Mouse (Mus musculus) embryonic facial prominence, embryonic 11.5 days (tissue): ENCODE results near the gene Tcf7l2. TPM values are rescaled to one million over a fixed set of nuclear protein-coding genes. Genes with fewer than 3 reads are reported as not detected.

Source experiments
- ATAC-seq: fragments of 200-750 bp; cut with Nextera tagmentation; replicated peaks from 2 replicates; pipeline ENCODE4 v1.8.0; 2017; ENCODE audit warnings: low read depth; ENCODE audit not compliant: insufficient number of reproducible peaks, low FRiP score, low TSS enrichment
- DNase-seq: peaks from one replicate; pipeline ENCODE4 v3.0.0-alpha.2; 2015; ENCODE audit warnings: low spot score
- H3K27ac ChIP-seq: fragments of 300-500 bp; sonication (generic); replicated peaks from 2 replicates; pipeline ENCODE4 v1.5.1; 2014; ENCODE audit warnings: mild to moderate bottlenecking, low read depth, low read length, control low read depth
- H3K27me3 ChIP-seq: fragments of 300-500 bp; sonication (generic); 2 replicates; pipeline ENCODE4 v1.6.1; 2014; ENCODE audit warnings: mild to moderate bottlenecking, low read length, moderate library complexity, mixed read lengths; ENCODE audit not compliant: control insufficient read depth, insufficient read depth
- H3K36me3 ChIP-seq: fragments of 300-500 bp; sonication (generic); replicated peaks from 2 replicates; pipeline ENCODE4 v1.6.1; 2014; ENCODE audit warnings: low read depth, mild to moderate bottlenecking, low read length, moderate library complexity, mixed read lengths; ENCODE audit not compliant: control insufficient read depth, insufficient read depth
- H3K4me1 ChIP-seq: fragments of 300-500 bp; sonication (generic); 2 replicates; pipeline ENCODE4 v1.6.1; 2014; ENCODE audit warnings: low read length, mixed read lengths; ENCODE audit not compliant: control insufficient read depth, insufficient read depth
- H3K4me2 ChIP-seq: fragments of 300-500 bp; sonication (generic); 2 replicates; pipeline ENCODE4 v1.6.1; 2014; ENCODE audit warnings: low read depth, mild to moderate bottlenecking, control low read depth, low read length, moderate library complexity
- H3K4me3 ChIP-seq: fragments of 300-500 bp; sonication (generic); 2 replicates; pipeline ENCODE4 v1.5.1; 2014; ENCODE audit warnings: low read depth, low read length, control low read depth
- H3K9ac ChIP-seq: fragments of 300-500 bp; sonication (generic); replicated peaks from 2 replicates; pipeline ENCODE4 v1.6.1; 2014; ENCODE audit warnings: mild to moderate bottlenecking, control low read depth, low read length
- H3K9me3 ChIP-seq: fragments of 300-500 bp; sonication (generic); replicated peaks from 2 replicates; pipeline ENCODE4 v1.6.1; 2016; ENCODE audit warnings: mild to moderate bottlenecking, low read length, inconsistent platforms, mixed read lengths; ENCODE audit not compliant: control insufficient read depth
- WGBS: fragments of 180-500 bp; shearing (Covaris S2); extraction: QIAGEN DNeasy Blood & Tissue Kit; methylation state at CpG from one replicate; pipeline ENCODE4 v1.1.7; 2014; 5-methylcytosine and 5-hydroxymethylcytosine counted together
- polyA plus RNA-seq: library from polyadenylated mRNA; unstranded; fragments of >200 nt; fragmentation: Nextera tagmentation; extraction: Ambion mirVana; gene quantifications from 2 replicates; pipeline ENCODE4 v1.2.1, GENCODE M21; 2014

Gene Tcf7l2
- polyA plus RNA-seq, 1 experiment from 2014 or later: 107 TPM

- Histone ChIP-seq H3K9ac (no peak overlapping the region), H3K4me2 (no peak overlapping the region), H3K4me3 (no peak overlapping the region), H3K27me3 (no peaks in the 10 kb centered on the region), H3K36me3 (no peaks in the 10 kb centered on the region), H3K27ac (no peak overlapping the region), H3K9me3 (no peaks in the 10 kb centered on the region), H3K4me1 (peaks cover 13% of the 10 kb centered on the region)
- DNase-seq (no peak), ATAC-seq (no peak)
- WGBS: 40% methylated on average over 7 of the region's 7 CpGs
These were observed 8.8 kb downstream of the Tcf7l2 start for GRCm38 (mm10) chr19:55750465-55750864.

- no peak overlapping the region for H3K27ac ChIP-seq
- DNase-seq (no peak), ATAC-seq (no peak)
- H3K4me2 ChIP-seq: no peak overlapping the region
- no peaks in the 10 kb centered on the region for H3K9me3 ChIP-seq
- H3K4me1 ChIP-seq: peaks cover 4% of the 10 kb centered on the region
- H3K27me3 ChIP-seq: no peaks in the 10 kb centered on the region
- H3K4me3 ChIP-seq: no peak overlapping the region
- no peaks in the 10 kb centered on the region for H3K36me3 ChIP-seq
- no peak overlapping the region for H3K9ac ChIP-seq
- WGBS: 50% methylated on average over 8 of the region's 8 CpGs
These were observed 11.2 kb downstream of the Tcf7l2 start for GRCm38 (mm10) chr19:55752861-55753260.

GRCm38 (mm10) chr19:55754303-55754702 is 12.7 kb downstream of the Tcf7l2 start:
- Histone ChIP-seq H3K27me3 (no peaks in the 10 kb centered on the region), H3K4me2 (no peak overlapping the region), H3K9ac (no peak overlapping the region), H3K4me1 (no peaks in the 10 kb centered on the region; the same call in 1 of the 2 replicates), H3K27ac (no peak overlapping the region), H3K36me3 (no peaks in the 10 kb centered on the region), H3K9me3 (no peaks in the 10 kb centered on the region), H3K4me3 (no peak overlapping the region)
- ATAC-seq: no peak
- 58% methylated on average over 7 of the region's 7 CpGs for WGBS
- DNase-seq: no peak

- WGBS: 90% methylated on average over 9 of the region's 9 CpGs
- Histone ChIP-seq H3K9me3 (no peaks in the 10 kb centered on the region), H3K4me3 (no peak overlapping the region), H3K27me3 (no peaks in the 10 kb centered on the region), H3K36me3 (no peaks in the 10 kb centered on the region), H3K4me2 (no peak overlapping the region), H3K27ac (no peak overlapping the region), H3K9ac (no peak overlapping the region), H3K4me1 (no peaks in the 10 kb centered on the region; the same call in 1 of the 2 replicates)
- ATAC-seq (no peak), DNase-seq (no peak)
These were observed 13.8 kb downstream of the Tcf7l2 start for GRCm38 (mm10) chr19:55755462-55755861.

- no peaks in the 10 kb centered on the region for H3K36me3 ChIP-seq
- no peaks in the 10 kb centered on the region for H3K9me3 ChIP-seq
- ATAC-seq (no peak), DNase-seq (no peak)
- H3K27ac ChIP-seq: no peak overlapping the region
- H3K27me3 ChIP-seq: no peaks in the 10 kb centered on the region
- WGBS: 54% methylated on average over 8 of the region's 8 CpGs
- H3K4me3 ChIP-seq: no peak overlapping the region
- H3K4me1 ChIP-seq: no peaks in the 10 kb centered on the region; the same call in 1 of the 2 replicates
- H3K9ac ChIP-seq: no peak overlapping the region
- no peak overlapping the region for H3K4me2 ChIP-seq
These were observed 15.1 kb downstream of the Tcf7l2 start for GRCm38 (mm10) chr19:55756707-55757106.

- Histone ChIP-seq H3K4me1 (no peaks in the 10 kb centered on the region; the same call in 1 of the 2 replicates), H3K9me3 (no peaks in the 10 kb centered on the region), H3K27ac (no peak overlapping the region), H3K36me3 (no peaks in the 10 kb centered on the region), H3K9ac (no peak overlapping the region), H3K4me2 (no peak overlapping the region), H3K27me3 (no peaks in the 10 kb centered on the region), H3K4me3 (no peak overlapping the region)
- DNase-seq (no peak), ATAC-seq (no peak)
- WGBS: 74% methylated on average over 6 of the region's 6 CpGs
These were observed 15.8 kb downstream of the Tcf7l2 start for GRCm38 (mm10) chr19:55757403-55757802.

GRCm38 (mm10) chr19:55758158-55758557 is 16.5 kb downstream of the Tcf7l2 start:
- Histone ChIP-seq H3K4me1 (no peaks in the 10 kb centered on the region; the same call in 1 of the 2 replicates), H3K9me3 (no peaks in the 10 kb centered on the region), H3K4me3 (no peak overlapping the region), H3K36me3 (no peaks in the 10 kb centered on the region), H3K9ac (no peak overlapping the region), H3K27ac (no peak overlapping the region), H3K27me3 (no peaks in the 10 kb centered on the region), H3K4me2 (no peak overlapping the region)
- ATAC-seq (no peak), DNase-seq (no peak)

GRCm38 (mm10) chr19:55759006-55759405 is 17.4 kb downstream of the Tcf7l2 start:
- Histone ChIP-seq H3K27ac (no peak overlapping the region), H3K9ac (no peak overlapping the region), H3K27me3 (no peaks in the 10 kb centered on the region), H3K4me3 (no peak overlapping the region), H3K36me3 (no peaks in the 10 kb centered on the region), H3K4me2 (no peak overlapping the region), H3K9me3 (no peaks in the 10 kb centered on the region), H3K4me1 (no peaks in the 10 kb centered on the region; the same call in 1 of the 2 replicates)
- 84% methylated on average over 9 of the region's 9 CpGs for WGBS
- ATAC-seq (no peak), DNase-seq (no peak)
